Mouse (Mus musculus) layer of hippocampus, adult 8-10 months (tissue): ENCODE results near the gene Xbp1. TPM values are rescaled to one million over a fixed set of nuclear protein-coding genes. Genes with fewer than 3 reads are reported as not detected.
"Not testable (repeated sequence)": the region's sequence is repeated elsewhere in the genome, so short reads cannot be mapped to it uniquely, and the experiment has no call there.

Experiments
- DNase-seq, 2 experiments: peaks; one replicate each; pipeline ENCODE4 v3.0.0; 2022; ENCODE audit warnings: low spot score in 2 of 2
- total RNA-seq, 4 experiments: library from RNA; stranded (reverse); gene quantifications; 2 replicates each; pipeline ENCODE4 v1.2.4; 2022

Xbp1 gene
- total RNA-seq, 4 experiments from 2014 or later, result 71.9 to 130 (median 98.1) TPM

DNA sequence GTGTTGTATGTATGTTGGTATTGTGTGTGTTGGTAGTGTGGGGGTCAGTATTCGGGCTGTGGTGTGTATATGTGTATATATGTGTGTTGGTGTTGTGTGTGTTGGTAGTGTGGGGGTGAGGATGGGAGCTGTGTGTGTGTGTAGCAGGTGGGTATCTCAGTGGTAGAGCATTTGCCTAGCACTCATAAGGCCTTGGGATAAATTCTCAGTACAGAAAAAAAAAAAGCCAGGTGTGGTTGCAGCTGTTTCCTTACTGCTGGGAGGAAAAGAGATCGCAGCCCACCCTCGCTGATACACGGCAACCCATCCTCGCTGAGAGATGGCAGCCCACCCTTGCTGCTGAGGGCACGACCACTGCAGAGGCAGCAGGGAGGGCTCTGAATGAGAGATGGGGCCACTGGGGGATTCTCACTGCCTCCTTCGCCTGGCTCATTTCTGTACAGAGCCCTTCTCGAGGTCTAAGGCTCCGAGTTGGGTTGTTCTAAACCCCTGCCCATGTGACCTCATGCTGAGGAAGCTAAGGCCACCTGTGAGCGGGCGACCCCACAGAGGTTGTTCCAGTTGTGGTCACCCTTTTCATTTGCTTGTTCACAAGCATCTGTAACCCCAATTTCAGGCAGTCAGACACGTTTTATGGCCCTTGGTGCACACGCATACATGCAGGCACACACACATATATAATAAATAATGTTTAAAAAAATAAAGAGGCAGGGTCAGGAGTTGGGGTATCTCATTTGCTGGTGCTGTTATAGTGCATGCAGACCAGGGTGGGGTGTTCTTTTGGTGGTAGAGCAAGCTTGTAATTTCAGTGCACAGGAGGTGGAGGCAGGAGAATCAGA lies 19.3 kb upstream of the Xbp1 start:
- no peak for DNase-seq

DNA sequence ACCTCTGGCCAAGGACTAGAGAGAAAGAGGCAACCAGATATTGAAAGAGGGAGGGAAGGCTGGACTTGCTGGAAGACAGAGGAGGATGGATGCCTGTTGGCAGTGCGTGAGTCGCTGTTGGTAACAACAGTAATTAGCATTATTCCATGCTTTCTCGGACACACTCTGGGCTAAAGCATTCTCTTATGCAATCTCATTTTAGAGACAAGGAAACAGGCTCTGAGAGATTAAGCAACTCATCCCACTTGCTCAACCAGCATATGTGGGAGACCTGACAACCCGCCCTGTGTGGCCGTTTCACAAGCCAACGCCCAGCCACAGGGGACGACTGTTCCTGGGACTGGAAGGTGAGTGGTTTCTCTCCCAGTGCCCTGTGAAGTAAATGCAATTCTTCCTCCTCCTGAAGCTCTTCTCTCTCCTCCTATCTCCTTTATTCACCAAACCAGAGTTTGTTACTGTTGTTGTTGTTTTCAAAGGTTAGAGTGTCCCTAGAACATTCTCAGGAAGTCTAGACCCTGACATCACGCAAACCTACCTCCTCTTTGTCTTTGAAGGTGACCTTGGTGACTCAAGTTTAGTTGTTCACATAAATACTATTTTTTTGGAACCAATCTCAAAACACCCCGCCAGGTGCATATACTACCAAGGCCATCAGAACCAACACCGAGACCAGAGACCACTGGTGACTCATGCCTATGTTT lies 18.0 kb upstream of the Xbp1 start:
- no peak for DNase-seq

DNA sequence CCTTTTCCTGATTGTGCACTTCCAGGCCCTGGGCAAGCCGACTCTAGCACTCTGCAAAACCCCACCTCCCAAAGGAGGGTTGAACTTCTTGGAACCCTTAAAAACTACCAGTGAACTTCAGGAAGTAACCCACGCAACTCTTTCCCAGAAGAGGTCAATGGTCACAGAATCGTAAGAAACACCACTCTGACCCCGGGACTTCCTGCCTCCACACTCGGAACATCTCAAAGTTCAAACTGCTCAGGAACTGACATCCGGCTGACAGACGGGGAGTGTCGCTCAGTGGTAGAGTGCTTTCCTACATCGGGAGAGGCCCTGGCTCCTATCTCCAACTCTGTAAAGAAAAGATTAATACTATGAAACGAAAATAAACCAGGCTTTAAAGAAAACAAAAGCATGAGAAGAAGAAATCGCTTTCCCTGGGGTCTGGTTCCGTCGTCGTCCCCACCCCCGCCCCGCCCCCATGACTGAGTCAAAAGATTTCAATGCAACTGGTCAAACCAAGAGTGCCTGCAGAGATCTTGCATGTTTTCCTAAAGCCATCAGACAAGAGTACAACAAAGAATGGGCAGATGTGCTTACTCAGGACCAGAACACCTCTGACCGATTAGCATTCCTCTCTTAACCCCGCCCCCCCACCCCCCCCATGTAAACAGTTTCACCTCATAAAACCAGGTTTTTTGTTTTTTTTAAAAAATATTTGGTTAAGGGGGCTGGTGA lies 14.4 kb upstream of the Xbp1 start:
- no peak for DNase-seq

DNA sequence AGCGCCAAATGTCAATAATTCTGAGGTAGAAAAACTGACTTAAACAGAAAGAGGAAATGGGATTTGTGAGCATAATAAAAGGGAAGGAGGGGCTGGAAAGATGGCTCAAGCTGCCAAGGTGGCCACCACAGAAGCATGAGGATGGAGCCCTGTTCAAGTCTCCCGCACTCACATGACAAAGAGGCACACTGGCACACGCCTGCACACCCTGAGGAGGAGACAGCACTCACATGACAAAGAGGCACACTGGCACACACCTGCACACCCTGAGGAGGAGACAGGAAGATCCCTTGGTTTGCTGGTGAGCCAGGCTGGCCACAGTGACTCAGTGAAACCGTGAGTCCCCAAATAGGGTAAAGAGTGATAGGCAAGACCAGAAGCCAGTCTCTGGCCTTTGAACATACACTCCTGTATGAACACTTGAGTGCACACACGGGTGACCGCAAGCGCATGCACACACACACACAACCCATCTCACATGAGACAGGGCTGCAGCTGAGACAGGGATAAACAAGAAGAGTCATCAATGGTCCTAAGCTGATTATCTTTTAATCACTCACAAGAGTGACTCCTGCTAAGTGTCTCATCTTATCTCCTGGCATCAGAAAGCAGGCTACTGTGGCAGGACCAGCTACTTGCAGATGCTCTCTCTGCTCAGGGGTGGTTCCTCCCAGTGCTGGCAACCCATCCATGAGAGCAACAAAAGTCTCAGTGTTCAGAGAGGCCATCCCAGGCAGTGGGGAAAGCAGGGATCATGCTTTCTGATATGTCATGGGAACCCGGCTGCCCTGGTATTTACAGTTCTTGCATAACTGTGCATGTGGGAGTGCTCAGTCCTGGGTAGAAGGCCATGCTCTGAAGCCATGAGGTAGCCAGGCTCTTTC lies 11.0 kb upstream of the Xbp1 start:
- DNase-seq, result no peak

DNA sequence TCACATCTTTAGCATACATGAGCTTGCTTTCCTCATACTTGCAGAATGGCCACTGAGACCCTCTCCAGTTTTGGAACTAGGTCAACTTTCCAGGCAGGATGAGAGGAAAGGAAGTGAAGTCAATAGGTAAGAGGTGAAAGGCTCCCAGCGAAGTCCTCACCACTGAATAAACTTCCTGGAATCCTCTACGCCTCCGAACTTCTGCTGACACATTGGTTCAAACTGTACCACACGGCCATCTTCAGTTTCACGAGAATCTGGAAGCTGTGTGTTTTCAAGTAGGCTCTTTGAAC lies 10.4 kb upstream of the Xbp1 start:
- DNase-seq, result no peak

DNA sequence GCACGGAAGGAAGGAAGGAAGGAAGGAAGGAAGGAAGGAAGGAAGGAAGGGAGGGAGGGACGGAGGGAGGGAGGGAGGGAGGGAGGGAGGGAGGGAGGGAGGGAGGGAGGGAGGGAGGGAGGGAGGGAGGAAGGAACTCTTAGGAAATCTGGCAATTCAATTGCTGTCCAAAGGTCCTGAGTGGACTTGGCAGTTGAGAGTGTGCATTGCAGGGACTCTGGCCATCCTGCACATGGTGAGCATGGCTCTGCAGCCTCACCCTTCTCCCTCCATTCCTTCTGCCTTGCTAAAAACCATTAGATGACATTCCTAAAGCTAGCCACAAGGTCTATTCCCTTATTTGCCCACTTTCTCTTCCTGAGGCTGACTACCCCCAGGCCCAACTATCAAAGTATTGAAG lies 9.8 kb upstream of the Xbp1 start:
- DNase-seq, result not testable (repeated sequence)

DNA sequence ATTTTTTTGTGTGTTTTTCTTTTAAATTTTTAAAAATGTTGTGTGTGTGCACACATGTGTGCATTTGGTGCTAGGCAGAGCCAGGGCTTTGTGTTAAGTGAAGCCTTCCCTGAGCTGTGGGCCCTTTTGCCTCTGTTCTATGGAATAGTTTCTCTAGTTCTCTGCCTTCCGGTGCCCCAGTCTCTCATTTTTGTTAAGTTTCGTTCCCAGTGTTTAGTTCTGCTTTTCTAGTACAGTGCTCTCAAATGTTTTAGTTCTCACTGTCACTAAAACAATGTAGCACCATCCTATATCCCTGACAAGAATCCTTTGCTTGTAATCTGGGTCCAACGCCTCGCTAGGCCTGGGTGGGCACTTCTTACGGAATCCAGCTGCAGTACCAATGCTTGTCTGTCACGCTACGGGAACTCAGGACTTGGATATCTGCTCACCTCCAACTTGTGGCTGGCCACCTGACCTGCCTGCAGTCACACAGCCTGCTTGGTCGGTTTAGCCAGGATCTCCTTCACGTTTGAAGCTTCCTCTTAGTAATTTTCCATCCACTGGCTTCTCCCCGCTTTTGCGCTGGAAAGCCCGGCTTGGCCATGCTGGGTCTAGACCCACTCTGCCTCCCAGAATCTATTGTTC lies 8.2 kb upstream of the Xbp1 start:
- DNase-seq, result no peak

DNA sequence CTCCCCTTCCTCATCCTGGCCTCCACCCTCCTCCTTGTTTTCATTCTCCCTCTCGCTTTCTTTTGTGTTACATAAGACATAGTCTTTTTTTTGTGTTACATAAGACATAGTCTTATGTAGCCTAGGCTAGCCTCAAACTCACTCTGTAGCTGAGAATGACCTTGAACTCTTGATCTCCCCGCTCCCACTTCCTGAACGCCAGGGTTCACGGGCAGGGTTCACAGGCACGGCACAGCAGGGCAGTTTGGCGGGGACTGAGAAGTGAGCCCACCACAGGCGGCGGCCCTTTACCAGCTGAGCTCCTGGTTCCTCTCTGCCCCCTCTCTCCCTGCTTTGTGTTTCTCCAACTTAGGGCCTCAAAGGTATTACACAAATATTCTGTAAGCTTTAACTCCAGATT lies 7.5 kb upstream of the Xbp1 start:
- DNase-seq, result no peak

DNA sequence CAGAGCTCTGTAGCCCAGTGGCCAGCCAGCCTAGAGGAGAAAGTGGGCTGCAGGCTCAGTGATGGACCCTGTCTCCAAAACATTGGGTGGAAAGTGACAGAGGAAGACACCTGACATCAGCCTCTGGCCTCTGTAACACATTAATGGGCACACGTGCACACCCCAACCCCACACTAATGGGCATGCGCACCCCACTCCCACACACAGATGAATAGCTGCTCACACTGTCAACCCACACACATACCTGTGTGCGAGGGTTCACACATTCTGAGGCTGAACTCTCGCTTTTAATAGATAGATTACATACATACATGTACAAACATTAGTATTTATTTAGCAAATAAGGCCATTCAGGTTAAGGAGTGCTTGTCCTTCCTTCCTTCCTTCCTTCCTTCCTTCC lies 6.4 kb upstream of the Xbp1 start:
- no peak for DNase-seq

DNA sequence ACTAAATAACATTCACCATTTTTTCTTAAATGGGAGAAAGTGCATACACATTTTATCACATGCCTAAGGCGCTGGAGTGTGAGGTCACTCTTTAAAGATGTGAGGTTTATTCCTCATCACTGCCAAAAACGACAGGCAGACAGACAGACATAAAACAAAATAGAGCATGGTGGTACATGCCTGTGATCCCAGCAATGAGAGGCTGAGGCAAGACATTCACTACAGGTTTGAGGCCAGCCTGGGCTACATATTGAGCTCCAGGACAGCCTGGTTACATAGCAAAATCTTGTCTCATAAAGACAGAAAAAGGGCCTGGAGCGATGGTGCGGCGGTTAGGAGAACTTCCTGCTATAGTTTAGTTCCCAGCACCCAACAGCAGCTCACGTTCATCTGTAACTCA lies 5.3 kb upstream of the Xbp1 start:
- no peak for DNase-seq

DNA sequence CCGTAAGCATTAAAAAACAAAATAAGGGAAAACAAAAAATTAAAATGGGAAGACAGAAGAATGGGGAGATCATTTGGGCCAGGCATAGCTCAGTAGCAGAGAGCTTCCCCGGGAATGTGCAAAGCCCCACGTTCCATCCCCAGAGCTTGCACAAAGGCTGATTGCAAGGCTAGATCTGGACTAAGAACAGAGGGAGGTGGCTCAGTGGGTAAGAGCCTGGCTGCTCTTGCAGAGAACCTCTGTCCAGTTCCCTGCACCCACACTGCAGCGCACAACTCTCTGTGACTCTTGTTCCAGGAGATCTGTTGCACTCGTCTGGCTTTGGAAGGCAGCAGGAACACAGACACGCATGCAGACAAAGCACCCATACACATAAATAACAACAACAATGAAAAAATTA lies 4.8 kb upstream of the Xbp1 start:
- DNase-seq, result no peak

DNA sequence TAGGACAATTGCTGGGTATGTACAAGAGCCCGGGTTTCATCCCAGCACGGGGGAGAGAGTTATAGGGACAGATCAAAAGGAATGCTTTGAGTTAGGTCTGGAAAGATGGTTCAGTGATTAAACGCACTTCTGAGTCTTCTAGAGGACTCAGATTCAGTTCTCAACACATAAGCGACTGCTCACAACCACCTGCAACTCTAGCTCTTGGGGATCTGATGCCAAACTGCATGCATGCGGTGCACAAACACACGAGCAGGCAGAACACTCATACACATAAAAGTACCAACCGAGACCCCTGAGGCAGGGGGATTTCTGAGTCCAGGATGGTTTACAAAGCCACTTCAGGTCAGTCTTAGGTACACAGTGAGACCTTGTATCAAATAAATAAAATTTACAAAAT lies 4.3 kb upstream of the Xbp1 start:
- no peak for DNase-seq

DNA sequence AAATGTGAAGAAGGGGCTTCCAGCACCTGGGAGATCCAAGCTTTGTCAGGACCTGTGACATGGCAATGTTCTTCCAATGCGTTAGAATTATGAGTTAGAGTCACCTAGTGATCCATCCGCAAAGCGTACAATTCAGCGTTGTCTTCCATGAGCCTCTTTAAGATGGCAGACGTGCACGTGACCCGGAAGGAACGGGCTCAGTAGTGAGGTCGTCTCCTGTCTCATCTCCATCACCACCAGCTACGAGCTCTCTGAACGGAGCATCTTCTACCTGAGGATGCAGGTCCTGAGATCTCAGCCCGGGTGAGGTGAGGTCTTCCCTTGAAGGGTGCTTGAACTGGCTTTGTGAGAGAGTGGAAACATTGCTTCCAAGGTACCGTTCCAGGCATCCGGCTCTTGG lies 3.8 kb upstream of the Xbp1 start:
- DNase-seq, result no peak

DNA sequence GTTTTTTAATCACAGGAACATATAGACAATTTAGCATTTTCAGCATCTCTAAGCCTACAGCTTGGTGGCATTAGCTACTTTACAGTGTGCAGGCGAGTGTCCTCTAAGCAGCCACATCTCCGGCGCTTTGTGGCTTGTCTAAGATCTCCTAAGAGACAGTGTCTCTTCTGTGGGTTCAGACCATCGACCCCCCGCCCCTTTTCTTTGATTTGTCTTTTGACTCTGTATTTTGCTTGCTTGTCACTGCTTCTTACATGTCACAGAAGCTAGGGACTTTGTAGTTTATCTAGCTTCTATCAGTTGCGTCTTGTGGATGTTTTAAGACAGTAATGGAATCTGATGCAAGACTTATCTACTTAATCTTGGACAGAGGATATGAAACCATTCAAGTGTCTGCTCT lies 3.1 kb upstream of the Xbp1 start:
- no peak for DNase-seq

DNA sequence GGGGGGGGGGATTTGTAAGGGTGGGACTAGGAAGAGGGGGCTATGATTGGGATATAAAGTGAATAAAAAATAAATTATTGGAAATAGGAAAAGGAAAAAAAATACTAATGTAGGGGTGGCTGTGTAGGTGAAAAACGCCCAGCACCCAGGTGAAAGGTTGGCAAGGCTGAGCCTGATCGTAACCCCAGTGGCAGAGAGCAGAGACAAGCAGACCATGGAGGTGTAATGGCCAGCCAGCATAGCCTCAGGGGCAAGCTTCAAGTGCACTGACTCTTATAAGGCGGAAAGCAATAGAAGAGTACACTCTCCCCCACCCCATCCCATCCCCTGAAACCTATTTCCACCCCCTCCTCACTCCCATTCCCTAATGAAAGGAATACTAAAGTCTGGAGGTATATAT lies 778 bp upstream of the Xbp1 start:
- DNase-seq, result no peak

DNA sequence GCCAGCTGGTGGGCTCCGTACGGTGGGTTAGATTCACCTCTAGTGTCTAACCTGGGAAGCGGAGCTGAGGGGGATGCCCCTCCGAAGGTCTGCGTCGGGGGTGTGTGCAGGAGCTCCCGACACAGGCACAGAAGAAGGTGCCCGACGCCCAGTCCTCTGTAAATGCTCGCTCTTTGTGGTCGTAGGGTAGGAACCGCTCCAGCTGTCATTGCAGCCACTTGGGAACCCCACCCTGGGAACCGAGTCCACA lies 732 bp downstream of the Xbp1 start:
- no peak for DNase-seq

DNA sequence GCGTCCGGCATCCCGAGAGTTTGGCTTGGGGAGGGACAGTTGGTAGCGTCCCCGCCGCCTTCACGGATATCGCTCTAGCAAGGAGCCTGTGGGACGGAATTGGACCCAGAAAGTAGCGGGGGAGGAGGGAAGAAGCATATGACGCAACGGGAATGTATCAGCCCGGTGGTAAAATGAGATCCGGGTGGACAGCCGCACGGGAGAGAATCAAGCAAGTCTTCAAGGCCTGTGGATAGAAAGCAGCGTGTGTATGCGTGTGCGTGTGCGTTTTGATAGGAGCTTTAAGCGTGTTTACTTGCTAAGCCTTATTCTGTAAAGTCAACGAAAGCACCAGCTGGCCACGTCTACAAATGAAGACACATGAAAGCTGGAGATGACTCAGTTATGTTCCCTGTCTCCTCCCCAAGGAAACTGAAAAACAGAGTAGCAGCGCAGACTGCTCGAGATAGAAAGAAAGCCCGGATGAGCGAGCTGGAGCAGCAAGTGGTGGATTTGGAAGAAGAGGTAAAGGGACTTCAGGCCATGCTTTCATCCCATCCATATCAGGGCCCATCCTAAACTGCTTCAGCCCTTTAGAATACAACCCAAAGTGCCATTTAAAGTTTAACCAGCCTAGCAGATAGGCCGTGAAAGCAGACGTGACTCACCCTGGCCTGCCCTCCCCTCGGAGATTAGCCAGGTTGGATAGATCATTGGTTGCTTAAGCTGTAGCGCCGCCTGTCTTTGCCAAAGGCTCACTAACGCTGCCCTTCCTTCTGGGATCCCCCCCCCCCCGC lies 1.2 kb downstream of the Xbp1 start:
- peak; percentile 61 to 72 for DNase-seq

DNA sequence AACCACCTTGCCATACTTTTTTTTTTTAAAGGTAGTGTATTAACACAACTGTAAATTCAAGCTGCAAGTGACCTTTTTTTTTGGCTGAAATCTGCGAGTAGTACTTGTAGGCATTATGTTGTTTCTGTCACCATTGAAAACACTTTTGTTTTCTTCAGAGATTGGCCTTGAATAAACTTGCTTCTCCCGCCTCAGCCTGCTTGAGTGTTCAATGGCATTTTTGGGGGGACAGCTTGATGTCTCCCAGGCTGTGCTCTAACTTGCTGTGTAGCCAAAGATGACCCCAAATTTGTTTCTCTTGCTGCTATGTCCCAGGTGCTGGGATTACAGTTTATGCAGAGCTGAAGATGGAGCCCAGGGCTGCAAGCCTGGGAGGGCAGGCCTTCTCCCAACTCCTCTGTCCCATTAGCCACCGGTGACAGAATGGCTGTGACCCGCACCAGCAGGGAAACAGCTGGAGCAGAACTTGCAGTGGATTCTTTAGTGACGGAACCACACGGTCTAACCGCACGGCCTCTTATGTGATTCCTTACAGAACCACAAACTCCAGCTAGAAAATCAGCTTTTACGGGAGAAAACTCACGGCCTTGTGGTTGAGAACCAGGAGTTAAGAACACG lies 2.4 kb downstream of the Xbp1 start:
- no peak for DNase-seq

DNA sequence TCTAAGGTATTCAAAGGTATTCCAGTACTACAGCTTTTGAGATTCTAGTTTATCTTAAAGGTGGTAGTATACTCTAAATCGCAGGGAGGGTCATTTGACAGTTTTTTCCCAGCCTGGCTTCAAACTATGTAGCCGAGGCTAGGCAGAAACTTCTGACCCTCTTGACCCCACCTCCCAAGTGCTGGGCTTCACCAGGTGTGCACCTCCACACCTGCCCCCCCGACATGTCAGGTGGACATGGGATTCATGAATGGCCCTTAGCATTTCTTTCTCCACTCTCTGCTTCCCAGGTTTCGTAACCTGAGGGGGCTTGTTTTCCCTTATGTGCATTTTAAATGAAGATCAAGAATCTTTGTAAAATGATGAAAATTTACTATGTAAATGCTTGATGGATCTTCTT lies 5.0 kb downstream of the Xbp1 start:
- DNase-seq, result no peak
